Mouse (Mus musculus): ENCODE measurements around the gene Trim65.
"Not testable (repeated sequence)": the region's sequence is repeated elsewhere in the genome, so short reads cannot be mapped to it uniquely, and the experiment has no call there.

The Trim65 gene

DNA sequence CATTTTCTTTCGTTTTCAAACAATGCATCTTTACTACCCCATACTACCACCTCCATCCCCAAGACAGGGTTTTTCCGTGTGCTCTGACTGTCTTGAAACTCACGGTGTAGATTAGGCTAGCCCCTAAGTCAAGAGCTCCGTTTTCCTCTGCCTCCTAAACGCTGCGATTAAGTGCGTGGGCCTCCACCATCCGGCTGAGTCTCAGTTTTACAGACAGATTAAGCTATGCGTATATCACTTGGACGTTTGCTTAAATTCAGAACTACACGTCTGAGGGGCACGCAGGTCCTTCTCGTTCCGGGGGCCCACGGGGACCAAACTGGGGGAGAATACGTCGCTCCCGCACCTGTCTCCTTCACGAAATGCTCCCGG, 7.2 kb upstream of the Trim65 start:
- no peak for DNase-seq

GRCm38 (mm10) chr11:116134171-116134570, 3.2 kb upstream of the Trim65 start:
- no peak for DNase-seq

GRCm38 (mm10) chr11:116133497-116133896, 2.6 kb upstream of the Trim65 start:
- DNase-seq = no peak

DNA sequence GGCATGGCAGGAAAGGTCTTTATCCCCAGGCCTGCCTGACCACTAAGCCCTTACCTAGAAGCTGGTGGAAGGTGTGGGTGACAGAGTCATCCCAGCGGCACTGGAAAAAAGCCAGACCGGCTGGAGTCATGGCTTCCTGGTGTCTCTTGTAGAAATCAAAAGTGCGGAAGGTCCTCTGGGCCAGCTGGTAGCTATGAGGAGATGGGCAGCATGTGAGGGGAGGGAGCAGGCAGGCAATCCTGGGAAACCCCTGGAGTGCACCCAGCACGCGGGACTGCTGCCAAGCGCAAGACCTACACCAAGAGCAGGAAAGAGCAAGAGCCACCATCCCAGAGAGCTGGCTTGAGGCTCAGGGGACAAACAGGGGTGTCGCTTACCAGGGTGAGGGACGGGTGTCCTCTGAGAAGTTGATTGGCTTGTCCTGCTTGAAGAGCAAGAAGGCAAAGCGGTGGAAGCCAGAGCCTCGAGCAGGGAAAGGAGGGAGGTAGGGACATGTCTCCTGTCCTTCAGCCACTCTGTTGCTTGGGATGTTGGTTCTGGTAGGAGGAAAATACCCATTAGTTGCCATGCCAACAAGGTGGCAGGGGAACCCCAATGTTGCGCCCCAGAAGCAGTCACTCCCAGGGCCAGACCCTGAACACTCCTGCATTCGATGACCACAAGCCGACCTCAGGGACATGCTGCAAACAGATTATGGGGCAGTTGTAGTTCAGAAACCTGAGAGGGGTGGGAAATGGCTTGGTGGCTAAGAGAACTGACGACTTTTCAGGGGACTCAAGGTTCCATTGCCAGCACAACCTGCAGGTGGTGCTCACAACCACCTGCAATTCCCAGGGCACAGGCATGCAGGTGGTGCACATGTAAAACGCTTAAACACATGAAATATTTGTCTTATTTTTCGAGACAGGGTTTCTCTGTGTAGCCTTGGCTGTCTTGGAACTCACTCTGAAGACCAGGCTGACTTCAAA, 1.7 kb upstream of the Trim65 start:
- DNase-seq = peak in 1 of 2 experiments; percentile 25

GRCm38 (mm10) chr11:116131349-116132170, 632 bp upstream of the Trim65 start:
- peak in 1 of 2 experiments; percentile 20 for DNase-seq

DNA sequence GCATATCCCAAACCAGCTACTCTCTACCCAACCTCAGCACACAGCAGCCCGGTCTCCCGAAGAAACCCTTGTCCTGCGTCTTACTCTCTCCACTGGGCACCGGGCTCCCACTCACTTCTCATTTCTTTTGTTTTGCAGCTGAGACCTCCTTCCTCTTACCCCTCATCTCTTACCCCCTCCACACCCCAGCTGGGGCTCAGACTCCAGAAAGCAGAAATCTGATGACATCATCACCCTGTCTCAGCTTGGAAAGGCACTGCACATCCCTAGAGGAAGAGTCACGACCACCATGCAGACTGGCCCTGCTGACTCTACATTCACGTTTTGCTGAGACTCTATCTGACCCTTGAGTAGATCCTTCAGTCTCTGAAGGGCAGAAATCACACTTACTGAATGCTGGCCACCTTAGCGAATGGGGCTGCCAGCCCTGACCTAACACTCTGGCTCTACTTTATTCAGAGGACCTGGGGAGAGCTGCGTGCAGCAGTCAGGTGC, 888 bp downstream of the Trim65 start:
- peak in 1 of 2 experiments; percentile 19 for DNase-seq

GRCm38 (mm10) chr11:116129091-116129790, 1.7 kb downstream of the Trim65 start:
- DNase-seq = no peak

- peak in 1 of 2 experiments; percentile 16 for DNase-seq
Measured at GRCm38 (mm10) chr11:116127986-116128385, 2.9 kb downstream of the Trim65 start.

GRCm38 (mm10) chr11:116127156-116127980, 3.6 kb downstream of the Trim65 start, which contains the start of gene Trim47:
Gene Trim47, minus strand, starts transcription at chr11:116127210.
- DNase-seq = peak in 1 of 2 experiments; percentile 28

DNA sequence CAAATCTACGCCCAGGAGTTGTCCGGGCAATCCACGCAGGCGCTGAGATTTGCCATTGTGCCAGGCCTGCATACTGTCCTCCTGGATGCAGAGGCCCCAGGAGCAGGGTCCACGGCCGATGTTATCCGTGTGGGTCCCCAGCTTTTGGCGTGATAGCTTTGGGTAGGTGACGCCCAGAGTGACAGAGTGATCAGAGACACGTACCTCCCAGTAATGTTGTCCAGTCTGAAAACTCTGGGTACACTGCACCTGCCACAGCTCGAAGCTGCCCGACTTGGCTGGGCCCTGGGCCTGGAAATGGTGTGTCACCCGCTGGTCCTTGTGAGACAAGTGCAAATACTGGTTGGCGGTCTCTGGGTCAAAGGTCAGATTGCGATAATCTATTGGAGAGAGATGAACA, 4.7 kb downstream of the Trim65 start:
- no peak for DNase-seq

DNA sequence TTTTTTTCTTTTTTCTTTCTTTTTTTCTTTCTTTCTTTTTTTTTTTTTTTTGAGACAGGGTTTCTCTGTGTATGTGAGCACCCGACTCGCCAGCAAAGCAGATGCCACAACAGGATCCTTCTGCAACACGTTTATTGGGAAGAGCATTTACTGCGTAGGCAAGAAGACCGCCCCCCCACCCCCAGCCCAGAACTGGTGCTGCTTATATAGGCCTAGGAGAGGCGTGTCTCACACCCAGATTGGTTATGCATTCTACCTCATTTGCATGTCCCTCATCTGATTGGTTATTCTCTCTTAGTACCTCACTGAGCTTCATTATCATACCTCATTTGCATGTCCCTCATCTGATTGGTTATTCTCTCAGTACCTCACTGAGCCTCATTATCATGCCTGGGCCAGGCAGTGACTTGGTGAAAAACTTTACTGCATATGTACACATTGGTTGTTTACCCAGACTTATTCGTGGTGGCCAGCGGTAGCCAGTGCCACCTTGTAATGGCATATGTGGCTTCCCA, 9.1 kb downstream of the Trim65 start:
- DNase-seq = not testable (repeated sequence)

DNA sequence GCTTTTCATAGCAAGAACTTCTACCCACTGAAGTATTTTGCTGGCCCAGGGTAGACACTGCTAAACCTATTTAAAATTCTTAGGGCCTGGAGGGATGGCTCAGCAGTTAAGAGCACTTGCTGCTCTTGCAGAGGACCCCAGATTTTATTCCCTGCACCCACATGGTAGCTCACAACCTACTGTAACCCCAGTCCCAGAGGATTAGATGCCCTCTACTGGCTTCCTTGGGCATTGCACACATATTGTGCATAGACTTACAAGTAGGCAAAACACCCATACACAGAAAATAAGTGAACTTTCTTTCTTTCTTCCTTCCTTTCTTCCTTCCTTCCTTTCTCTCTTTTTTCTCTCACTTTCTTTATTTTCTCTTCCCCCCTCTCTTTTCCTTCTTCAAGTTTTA, 13.1 kb downstream of the Trim65 start:
- no peak for DNase-seq

- no peak for DNase-seq
Measured at GRCm38 (mm10) chr11:116117241-116117640, 13.7 kb downstream of the Trim65 start.

GRCm38 (mm10) chr11:116111611-116112203, 19.2 kb downstream of the Trim65 start:
- no peak for DNase-seq

- no peak for DNase-seq
Measured at GRCm38 (mm10) chr11:116111067-116111466, 19.9 kb downstream of the Trim65 start.

DNA sequence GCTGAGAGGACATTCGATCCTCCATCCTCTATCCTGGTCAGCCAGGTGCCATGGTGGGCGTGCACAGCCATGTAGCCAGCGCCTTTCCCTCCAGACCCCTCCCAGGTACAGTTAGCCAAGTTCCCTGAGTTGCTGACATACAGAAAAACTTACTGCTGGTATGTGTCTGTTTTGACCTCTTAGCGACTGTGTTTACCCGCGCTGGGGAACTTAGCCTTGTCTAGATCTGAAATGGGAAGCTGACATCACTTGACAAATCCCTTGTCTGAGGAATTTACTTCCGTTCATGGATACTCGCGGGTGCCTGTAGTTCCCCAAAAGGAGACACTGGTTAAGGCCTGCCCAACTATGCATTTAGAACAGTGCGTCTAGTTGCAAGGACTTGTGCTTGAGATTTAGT, 20.4 kb downstream of the Trim65 start:
- DNase-seq = no peak

GRCm38 (mm10) chr11:116110131-116110530, 20.8 kb downstream of the Trim65 start:
- no peak for DNase-seq

DNA sequence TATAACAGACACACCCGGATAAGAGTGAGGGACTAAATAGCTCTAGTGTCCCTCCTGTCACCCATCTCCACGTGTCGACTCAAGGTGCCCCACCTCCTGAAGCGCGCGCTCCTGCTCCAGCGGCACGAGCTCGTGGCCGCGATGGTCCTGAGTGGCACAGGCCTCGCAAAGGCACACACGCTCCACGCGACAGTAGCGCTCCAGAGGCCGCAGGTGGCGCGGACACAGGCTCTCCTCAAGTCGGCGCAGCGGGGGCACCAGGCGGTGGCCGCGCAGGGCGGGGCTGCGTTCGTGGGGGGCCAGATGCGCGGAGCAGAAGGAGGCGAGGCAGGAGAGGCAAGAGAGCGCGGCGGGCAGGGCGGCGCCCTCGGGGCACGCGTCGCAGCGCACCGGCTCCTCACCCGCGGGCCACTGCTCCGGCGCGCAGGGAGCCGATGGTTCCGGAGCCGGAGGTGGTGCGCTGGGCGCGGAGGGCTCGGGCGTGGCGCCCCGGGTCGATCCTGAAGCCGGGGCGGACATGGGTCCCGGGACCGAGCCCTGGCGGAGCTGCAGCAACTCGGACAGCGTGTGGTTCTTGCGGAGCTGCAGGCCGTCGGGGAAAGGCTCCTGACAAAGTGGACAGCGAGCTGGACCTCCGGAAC, 21.4 kb downstream of the Trim65 start:
- peak in 1 of 2 experiments; percentile 22 for DNase-seq

- DNase-seq = no peak
Measured at GRCm38 (mm10) chr11:116108464-116109137, 22.3 kb downstream of the Trim65 start.

GRCm38 (mm10) chr11:116107777-116108285, 23.1 kb downstream of the Trim65 start:
- DNase-seq = no peak
